Mouse (Mus musculus) embryonic stem cell, embryonic (primary cell): ENCODE data around the gene Clstn3.
"Not testable (repeated sequence)": the region's sequence is repeated elsewhere in the genome, so short reads cannot be mapped to it uniquely, and the experiment has no call there.

ENCODE experiments used
- CTCF ChIA-PET, 4 experiments: fragments of 300-600 bp in 2 of 4; fragments of 350-600 bp in 2 of 4; sonication (Branson Sonifier 250); formaldehyde crosslinking; loops; one replicate each; lab custom pipeline; 2022; ENCODE audit warnings: inconsistent platforms in 2 of 4; lab: Charles Lee
- POLR2A ChIA-PET, 4 experiments: fragments of 300-600 bp in 2 of 4; fragments of 350-600 bp in 2 of 4; sonication (Branson Sonifier 250); formaldehyde crosslinking; loops; one replicate each; lab custom pipeline; 2022; ENCODE audit warnings: antibody characterized with exemption in 4 of 4, inconsistent platforms in 1 of 4; lab: Charles Lee

The Clstn3 gene

DNA sequence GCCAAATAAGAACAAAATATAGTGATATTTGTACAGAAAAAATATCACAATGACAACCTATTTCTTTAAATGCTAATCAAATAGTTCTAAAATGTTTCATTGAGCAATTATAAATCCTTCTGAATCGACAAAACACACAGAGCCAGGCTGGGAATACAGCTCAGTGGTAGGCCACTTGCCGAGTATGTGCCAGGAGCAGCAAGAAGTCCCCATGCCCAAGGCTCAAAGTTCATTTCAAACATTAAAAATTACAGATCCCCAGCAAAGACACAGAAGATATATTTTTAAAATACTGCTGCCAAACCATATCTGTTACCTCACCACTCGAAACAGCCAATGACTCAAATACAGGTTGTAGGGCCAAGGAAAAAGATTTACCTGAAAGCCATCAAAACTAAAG lies 45.9 kb downstream of the Clstn3 start:
- CTCF ChIA-PET = interaction anchor here in 1 of 4 experiments (0.5 kb wide), 1 partner anchor 1517 kb away, joined by 3 read pairs; no protein-coding TSS in a partner anchor
- POLR2A ChIA-PET = interaction anchor here in 2 of 4 experiments (1.3 to 7.6 kb wide), 4 partner anchors 10 to 58 kb away, joined by 3 to 139 read pairs (median 8); no protein-coding TSS in a partner anchor

DNA sequence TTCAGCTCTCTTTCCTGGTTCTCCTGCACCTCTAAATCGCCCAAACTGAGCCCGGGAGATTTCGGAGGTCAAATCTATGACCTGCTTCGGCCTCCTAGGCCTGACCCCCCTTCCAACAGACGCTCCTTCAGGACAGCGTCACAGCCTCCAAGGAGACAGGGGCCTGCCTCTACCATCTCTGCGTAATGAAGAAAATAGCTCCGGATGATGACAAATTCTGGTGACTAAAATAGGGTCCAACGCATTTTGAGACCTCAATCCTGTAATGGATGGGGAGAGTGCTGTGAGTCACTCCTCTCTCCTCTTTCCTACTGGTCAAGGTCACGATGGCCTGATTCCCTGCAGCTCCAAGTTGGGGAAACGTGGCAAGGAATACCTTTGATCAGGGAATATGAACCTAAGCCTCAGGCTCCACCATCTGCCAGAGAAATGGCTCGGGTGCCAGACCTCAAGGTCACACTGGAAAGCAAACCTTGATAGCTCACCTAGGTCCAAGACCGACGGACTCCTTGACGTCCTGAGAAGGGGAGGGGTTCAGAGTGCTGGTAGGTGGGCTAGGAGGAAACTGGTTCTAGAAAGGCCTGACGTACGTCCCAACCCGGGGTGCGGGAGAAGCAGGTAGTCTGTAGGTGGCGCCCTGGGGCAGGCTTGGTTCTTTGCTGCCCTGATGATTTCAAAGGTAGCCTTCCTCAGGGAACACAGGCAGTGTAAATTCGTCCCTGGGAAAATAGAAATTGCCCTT lies 49.1 kb downstream of the Clstn3 start:
- ChIA-PET POLR2A (interaction anchor here (0.6 to 7.6 kb wide), 48 partner anchors 9 to 1808 kb away, joined by 3 to 139 read pairs (median 4); partner anchors contain the start of genes Clstn3 (in 3 of the 4), Grcc10 (in 3 of the 4), C1rl (in 1 of the 4) and Cdca3 (in 1 of the 4)), CTCF (interaction anchor here (0.6 to 3.2 kb wide), 28 partner anchors 9 to 1746 kb away, joined by 3 to 11 read pairs (median 3); partner anchors contain the start of genes C1rl (in 2 of the 4) and Lpcat3 (in 1 of the 4))

DNA sequence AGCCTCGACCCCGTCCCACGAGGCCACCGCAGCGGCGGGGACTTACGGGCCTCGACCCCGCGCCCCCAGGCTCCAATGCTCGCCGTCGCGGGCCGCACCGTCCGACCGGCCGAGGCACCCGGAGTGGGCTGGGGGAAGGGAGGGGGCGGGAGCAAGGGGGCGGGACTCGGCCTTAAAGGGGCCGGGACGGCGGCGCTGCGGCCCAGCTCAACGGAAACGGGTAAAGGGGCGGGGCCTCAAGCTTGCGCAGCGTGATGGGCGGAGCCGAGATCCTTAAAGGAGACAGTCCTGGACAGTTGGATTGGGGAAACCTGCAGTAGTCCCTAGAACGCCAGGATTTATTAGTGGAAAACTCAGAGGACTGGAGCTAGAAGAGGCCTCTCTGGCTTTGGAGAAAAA lies 49.7 kb downstream of the Clstn3 start, which contains the start of gene Pex5:
Gene Pex5, minus strand, starts transcription at position 141 of the 399 bp plus-strand sequence.
- ChIA-PET POLR2A (interaction anchor here (0.6 to 7.6 kb wide), 57 partner anchors 9 to 1808 kb away, joined by 3 to 139 read pairs (median 4); partner anchors contain the start of genes Clstn3 (in 3 of the 4), Grcc10 (in 3 of the 4), Lpcat3 (in 2 of the 4) and C1rl (in 1 of the 4)), CTCF (interaction anchor here (0.6 to 3.2 kb wide), 30 partner anchors 10 to 1745 kb away, joined by 3 to 11 read pairs (median 3); partner anchors contain the start of genes C1rl (in 2 of the 4) and Lpcat3 (in 1 of the 4))

GRCm38 (mm10) chr6:124414150-124414926 lies 50.3 kb downstream of the Clstn3 start:
- ChIA-PET CTCF (interaction anchor here (0.6 to 3.2 kb wide), 25 partner anchors 10 to 443 kb away, joined by 3 to 11 read pairs (median 3); partner anchors contain the start of genes C1rl (in 2 of the 4) and Lpcat3 (in 1 of the 4)), POLR2A (interaction anchor here (0.6 to 7.6 kb wide), 52 partner anchors 9 to 1807 kb away, joined by 3 to 139 read pairs (median 4); partner anchors contain the start of genes Grcc10 (in 3 of the 4), Lpcat3 (in 2 of the 4), C1rl (in 1 of the 4) and Clstn3 (in 1 of the 4))

GRCm38 (mm10) chr6:124413770-124414149 lies 50.8 kb downstream of the Clstn3 start:
- POLR2A ChIA-PET = interaction anchor here in 2 of 4 experiments (1.0 to 7.6 kb wide), 17 partner anchors 9 to 490 kb away, joined by 3 to 139 read pairs (median 12); partner anchors contain the start of genes C1rl (in 1 of the 2), Clstn3 (in 1 of the 2), Grcc10 (in 1 of the 2) and Lpcat3 (in 1 of the 2)
- CTCF ChIA-PET = interaction anchor here in 3 of 4 experiments (1.0 to 3.2 kb wide), 6 partner anchors 11 to 249 kb away, joined by 3 to 11 read pairs (median 6); partner anchors contain the start of genes C1rl (in 1 of the 3) and Lpcat3 (in 1 of the 3)

GRCm38 (mm10) chr6:124408355-124408754 lies 56.2 kb downstream of the Clstn3 start:
- ChIA-PET POLR2A (interaction anchor here in 2 of 4 experiments (1.1 to 2.3 kb wide), 3 partner anchors 9 to 16 kb away, joined by 3 to 9 read pairs (median 4); no protein-coding TSS in a partner anchor), CTCF (interaction anchor here in 1 of 4 experiments (0.7 kb wide), 1 partner anchor 224 kb away, joined by 3 read pairs; no protein-coding TSS in a partner anchor)

- POLR2A ChIA-PET = interaction anchor here in 1 of 4 experiments (2.3 kb wide), 1 partner anchor 17 kb away, joined by 9 read pairs; no protein-coding TSS in a partner anchor
- CTCF ChIA-PET = no interaction called here
These were observed 57.4 kb downstream of the Clstn3 start for GRCm38 (mm10) chr6:124407180-124407579.

DNA sequence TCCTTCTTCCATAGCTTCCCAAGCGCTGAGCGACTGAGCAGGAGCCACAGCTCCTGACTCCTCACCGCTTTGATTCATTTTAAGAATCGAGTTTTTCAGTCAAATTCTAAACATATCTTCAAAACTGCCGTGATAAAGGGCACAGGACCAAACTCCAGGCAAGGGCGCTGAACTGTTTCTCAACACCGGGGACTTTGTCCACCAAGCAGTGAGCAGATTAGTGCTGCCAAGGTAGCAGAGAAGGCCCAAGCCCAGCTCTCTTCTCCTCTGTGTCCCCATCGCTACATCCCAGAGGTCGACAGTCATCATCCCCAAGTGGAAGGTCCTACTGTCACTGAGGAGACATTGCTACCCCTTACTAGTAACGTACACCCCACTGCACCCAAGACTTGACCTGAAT lies 58.3 kb downstream of the Clstn3 start:
- ChIA-PET POLR2A (interaction anchor here in 3 of 4 experiments (0.7 to 2.3 kb wide), 4 partner anchors 8 to 71 kb away, joined by 3 to 12 read pairs (median 6); partner anchors contain the start of gene Pex5 (in 1 of the 3)), CTCF (no interaction called here)

GRCm38 (mm10) chr6:124399738-124400137 lies 64.9 kb downstream of the Clstn3 start:
- ChIA-PET POLR2A (interaction anchor here in 3 of 4 experiments (0.8 to 3.4 kb wide), 6 partner anchors 9 to 319 kb away, joined by 3 to 14 read pairs (median 4); partner anchors contain the start of gene Pex5 (in 2 of the 3)), CTCF (no interaction called here)

DNA sequence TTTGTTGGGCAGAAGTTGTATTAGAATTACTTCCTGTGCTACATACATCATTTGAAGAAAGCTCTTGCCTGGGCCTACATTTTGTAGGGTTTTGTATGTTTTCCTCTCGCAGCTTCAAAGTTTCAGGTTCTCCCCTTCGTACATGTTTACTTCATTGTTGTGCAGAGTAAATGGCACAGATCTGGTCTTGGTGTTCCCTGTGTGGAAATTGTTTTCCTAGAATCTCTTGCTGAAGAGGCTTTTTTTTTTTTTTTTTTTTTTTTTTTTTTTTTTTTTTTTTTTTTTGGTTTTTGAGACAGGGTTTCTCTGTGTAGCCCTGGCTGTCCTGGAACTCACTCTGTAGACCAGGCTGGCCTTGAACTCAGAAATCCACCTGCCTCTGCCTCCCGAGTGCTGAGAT lies 69.6 kb downstream of the Clstn3 start:
- POLR2A ChIA-PET = interaction anchor here in 1 of 4 experiments (0.7 to 1.1 kb wide), 2 partner anchors 20 to 25 kb away, joined by 3 to 7 read pairs; partner anchors contain the start of gene Pex5

More for the DNA sequence above, 69.6 kb downstream of the Clstn3 start:
- CTCF ChIA-PET = not testable (repeated sequence)
